Mouse (Mus musculus) right cerebral cortex, postnatal 14 days (tissue): ENCODE results near the gene Pkm.

Experiments
- DNase-seq: peaks from one replicate; pipeline ENCODE4 v3.0.0; 2022

Pkm gene

DNA sequence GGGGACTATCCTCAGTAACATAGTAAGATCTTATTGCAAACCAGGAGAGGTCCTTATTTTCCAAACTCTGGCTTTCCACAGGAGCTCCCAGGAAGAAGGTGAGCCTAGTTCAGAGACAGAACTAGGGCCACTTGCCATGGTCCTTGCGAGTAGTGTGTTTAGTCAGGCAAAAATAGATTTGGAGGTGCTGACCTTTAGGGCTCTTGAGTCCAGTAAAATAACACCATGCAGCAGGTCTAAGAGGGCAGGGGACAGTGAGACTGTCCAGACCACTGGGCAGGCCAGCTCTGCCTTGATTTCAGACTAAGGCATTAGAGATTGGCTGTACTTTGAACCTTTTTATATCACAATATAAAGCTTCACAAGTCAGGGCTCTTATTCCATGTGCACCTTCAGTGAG lies 10.6 kb downstream of the Pkm start:
- no peak for DNase-seq

DNA sequence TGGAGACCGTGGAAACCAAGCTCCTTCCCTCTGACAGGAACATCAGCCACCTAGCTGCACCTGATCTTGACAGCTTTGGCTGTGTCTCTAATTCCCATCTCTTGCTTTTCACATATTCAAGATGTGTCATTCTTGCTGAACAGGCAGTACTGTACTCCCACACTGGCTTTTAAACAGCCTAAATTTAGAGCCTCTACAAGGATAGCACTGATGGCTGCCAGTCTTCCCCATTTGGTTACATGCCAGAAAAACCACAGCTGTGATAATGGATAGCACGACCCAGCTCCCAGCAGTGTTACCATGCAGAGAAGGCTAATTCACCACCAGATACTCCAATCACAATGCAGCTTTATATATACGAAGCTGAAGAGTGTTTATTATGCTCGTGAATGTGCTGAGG lies 11.1 kb downstream of the Pkm start:
- DNase-seq, result no peak

DNA sequence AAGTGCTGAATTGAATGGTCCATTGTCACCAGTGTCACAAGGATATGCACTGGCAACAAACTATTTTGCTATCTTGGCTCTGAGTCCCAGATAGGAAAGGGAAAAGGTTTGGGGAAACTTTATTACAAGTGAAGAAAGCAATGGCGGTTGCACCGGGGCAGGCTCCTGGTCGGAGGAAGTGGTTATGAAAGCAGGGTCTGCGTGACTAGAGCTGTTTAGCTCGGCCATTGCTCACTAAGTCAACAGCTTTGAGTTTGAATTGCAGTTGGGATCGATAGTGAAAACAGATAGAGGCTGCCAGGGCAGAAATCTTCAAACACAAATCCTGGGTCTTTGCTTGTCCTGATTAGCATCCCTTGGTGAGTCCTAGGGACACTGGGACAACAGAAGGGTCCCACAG lies 11.7 kb downstream of the Pkm start:
- DNase-seq, result no peak

DNA sequence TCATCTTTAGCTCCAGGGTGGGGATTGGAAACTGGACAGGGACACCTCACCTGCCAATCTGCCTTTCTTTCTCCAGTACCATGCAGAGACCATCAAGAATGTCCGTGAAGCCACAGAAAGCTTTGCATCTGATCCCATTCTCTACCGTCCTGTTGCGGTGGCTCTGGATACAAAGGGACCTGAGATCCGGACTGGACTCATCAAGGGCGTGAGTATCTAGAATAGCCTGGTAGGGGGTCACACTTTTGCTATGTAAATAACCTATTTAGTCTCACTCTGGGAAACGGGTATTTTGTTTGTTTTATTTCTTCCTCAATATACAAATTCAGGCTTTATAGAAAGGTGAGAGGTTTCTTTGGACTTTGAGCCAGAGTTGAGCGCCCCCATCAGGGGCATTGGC lies 12.3 kb downstream of the Pkm start:
- DNase-seq, result no peak

DNA sequence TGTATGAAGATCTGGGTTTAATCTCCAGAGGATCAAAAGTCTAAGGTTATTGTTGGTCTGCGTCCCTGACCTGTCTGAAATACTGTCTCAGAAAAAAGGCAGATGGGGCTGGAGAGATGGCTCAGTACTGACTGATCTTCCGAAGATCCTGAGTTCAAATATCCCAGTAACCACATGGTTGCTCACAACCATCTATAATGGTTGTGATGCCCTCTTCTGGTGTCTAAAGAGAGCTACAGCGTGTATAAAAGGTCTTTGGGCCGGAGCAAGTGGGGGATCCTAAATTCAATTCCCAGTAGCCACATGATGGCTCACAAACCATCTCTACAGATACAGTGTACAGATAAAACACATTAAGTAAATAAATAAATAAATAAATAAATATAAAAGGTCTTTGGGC lies 13.0 kb downstream of the Pkm start:
- no peak for DNase-seq

DNA sequence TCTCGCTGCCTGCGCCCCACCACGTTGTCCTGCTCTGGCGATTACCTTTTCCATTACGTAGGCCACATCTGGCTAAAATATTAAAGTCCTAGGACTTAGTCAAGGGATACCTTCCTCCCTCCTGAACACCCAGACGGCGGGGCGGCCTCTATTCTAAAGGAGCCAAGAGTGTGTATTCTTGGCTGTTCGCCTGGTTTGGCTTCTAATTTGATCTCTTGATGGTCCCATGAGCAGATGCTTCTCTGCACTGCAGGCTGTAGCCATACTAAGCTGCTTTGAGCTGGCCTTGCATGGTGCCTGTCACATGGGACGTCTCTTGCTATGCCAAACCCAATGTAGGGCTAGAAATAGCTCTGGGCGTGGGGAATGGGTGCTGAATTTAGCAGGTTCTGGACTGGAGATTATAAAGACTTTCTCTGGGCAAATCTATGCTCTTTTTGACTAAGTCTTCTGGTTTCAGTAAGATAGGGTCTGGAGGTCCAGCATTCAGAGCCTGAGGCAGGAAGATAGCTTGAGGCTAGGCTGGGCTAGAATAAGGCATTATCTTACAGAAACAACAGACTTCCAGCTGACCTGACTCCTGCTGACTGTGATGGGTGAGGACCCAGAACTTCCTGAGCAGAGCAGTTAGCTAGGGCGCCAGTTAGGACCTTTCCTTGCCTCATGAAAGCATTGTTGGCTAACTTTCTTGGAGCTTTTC lies 16.2 kb downstream of the Pkm start:
- DNase-seq, result no peak

DNA sequence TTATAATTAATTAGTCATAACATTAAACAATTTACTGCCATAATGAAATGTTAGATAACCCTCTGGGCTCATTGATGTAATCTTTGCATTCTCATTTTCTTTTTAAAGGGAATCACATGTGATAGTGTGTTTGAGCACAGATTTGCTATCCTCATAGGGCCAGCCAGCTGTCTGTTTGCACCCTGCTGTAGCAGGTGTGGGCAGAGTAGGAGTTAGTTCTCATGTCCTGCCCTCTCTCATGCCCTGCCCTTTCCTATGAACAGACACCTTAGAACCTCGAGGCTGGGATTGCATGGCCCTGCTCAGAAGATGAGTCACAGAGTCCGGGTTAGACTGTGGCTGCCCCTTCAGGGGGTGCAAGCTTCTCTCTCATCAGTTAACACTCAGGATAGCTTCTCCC lies 17.3 kb downstream of the Pkm start:
- DNase-seq, result no peak

DNA sequence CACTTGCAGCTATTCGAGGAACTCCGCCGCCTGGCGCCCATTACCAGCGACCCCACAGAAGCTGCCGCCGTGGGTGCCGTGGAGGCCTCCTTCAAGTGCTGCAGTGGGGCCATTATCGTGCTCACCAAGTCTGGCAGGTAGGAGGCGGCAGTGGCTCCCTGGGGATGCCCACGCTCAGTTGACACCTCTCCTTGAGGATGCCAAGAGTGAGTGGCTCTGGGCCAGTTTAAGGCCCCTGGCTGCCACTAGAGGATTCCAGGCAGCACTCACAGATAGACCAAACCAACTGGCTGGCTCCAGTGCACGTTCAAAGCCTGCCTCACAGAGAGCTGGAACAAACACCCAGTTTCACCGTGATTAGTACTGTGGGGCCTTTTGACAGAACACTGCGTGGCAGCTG lies 19.4 kb downstream of the Pkm start:
- peak; percentile 14 for DNase-seq

DNA sequence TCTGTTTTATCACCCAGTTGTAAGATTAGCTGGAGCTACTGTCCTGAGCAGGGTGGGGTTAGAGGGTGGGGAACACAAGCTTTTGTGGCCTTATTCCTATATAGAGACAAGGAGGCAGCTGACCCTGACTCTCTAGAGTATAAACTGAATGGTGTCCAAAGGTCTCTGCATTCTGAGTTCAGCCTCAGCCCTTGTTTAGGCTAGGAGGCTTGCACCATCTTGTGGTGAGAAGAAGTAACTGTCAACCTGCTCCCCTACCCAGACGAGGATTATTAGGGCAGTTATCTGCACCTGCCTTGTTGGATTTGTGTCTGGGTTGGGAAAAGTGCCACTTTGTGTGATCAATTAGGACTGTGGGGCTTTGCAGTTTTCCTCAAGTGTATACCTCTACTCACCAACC lies 22.1 kb downstream of the Pkm start:
- DNase-seq, result no peak

DNA sequence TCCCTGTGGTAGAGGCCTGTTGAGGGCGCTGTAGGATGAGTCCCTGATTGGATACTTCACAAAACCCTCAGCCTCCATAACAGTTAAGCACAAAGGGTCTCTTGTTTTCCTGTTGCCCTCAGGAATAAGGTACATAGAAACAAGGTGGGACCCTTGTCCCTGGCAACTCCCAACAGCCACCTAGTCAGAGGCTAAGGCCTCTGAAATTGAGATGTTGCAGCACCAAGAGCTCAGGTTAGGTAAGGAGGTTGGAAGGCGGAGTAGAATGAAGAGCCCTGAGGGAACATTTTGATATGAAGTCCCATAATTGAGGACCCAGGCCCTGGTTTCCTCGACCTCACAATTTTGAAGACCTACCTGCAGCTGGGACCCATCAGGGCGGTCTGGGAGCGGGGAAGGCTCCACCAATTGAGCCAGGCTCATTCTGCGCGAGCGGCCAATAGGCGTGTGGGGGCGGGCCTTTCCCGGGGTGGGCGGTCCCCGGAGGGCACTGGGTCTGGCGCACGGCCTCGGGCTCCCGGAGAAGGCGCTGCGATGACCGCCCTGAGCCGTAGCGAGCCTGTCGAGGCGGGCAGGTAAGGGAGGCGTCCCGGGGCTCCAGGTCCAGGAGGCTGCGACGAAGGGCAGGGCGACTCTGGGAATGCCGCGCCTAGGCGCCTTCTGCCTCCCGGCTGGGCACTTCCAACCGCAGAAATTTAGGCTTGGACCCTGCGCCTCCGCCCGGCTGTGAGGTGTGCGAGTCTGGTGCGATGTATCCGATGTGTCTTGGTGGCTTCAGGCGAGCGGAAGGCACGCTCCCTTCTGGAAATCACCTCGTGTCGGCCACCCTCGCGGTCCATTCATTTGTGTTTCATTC lies 23.7 kb downstream of the Pkm start, which contains the start of gene Gramd2:
Gramd2 (plus strand) TSS at position 467 of the 856 bp plus-strand sequence.
- DNase-seq, result peak; percentile 81

DNA sequence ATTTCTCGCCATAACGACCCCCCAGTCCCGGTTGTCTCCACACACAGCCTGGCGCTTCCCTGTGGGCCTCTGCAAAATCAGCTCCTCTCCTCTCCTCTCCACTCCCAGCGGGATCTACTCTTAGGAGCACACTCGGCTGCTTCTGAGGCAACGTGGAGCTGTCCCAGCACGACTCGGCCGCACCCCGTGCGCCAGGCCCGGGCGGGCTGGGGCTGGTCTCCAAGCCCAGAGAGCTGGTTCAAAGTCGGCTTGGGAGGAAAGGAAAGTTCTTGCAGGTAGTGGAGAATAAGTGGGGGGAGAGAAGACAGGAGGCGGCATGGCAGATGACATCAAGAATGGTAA lies 24.3 kb downstream of the Pkm start:
- DNase-seq, result peak; percentile 12

DNA sequence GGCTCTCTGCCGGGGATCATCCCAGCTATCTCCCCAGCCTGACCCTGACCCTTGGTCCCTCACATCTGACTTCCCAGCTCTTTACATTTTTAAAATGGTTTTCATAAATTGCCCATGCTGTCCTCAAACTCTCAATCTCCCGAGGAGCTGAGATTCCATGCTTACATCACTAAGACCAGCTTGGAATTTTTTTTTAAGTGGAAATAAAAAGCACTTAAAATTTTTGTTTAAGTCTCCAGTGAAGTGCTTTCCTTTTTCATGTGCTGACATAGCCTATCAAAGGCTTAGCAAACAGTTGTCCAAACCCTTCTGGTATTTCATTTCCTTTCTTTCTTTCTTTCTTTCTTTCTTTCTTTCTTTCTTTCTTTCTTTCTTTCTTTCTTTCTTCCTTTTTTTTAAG lies 27.9 kb downstream of the Pkm start:
- no peak for DNase-seq

DNA sequence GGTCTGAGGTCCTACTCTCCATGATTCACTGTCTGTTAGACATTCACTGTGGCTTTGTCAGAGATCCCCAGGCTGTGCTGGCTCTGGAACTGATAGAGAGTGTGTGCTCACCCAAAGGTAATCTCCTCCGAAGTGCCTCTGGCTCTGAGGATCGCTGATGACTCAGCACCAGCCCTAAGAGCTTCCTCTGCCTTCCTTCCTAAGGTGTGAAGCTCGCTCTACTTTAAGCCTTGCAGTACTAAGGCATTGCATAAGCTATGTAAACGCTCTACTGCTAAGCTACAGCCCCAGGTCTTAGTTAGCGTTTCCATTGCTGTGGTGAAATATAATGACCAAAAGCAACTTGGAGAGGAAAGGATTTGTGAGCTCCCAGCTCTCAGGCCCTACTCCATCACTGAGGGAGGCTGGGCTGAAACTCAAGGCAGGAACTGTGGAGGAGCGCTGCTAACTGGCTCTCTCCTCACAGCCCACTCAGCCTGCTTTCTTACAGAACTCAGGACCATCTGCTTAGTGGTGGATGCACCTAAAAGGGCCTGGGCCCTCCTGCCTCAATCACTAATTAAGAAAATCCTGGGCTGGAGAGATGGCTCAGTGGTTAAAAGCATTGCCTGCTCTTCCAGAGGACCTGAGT lies 31.4 kb downstream of the Pkm start:
- DNase-seq, result no peak

DNA sequence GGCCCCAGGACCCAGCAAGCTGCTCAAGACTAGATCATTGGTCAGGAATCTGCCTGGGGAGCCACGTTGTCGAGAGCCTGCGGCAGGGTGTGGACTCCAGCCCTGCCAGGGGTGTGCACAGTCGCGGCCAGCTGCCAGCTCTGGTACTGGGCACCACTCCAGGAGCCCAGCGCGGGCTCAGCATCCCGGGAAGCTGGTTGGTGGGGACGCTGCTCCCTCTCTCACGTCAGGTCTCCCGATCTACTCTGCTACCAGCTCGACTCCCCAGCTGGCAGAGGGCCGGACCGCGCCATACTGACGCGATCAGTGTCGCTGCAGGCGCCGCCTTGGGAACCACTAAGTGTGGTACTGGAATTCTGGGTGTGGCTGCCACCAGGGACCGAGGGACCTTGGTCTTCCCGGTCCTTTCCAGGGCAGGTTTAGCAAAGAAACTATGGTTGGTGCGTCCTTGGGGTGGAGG lies 35.5 kb downstream of the Pkm start:
- peak; percentile 90 for DNase-seq

DNA sequence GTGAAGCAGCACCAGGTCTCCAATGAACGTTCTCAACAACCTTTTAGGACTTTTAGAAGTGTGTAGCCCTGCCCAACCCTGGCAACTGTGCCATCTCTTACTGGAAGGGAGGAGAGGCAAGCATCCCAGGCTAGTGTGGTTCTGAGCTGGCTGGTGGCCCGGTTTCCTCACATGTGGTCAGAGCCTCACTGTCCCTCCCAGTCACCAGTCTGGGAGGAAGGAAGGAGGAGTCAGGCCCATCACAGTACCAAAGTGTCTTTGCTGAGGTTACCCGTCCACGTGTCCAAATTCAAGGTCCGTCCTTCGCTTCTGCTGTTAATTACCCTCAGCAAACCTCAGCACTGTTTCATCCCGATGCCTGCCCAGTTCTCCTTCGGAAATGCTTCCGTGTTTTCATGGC lies 36.0 kb downstream of the Pkm start:
- DNase-seq, result peak; percentile 61

DNA sequence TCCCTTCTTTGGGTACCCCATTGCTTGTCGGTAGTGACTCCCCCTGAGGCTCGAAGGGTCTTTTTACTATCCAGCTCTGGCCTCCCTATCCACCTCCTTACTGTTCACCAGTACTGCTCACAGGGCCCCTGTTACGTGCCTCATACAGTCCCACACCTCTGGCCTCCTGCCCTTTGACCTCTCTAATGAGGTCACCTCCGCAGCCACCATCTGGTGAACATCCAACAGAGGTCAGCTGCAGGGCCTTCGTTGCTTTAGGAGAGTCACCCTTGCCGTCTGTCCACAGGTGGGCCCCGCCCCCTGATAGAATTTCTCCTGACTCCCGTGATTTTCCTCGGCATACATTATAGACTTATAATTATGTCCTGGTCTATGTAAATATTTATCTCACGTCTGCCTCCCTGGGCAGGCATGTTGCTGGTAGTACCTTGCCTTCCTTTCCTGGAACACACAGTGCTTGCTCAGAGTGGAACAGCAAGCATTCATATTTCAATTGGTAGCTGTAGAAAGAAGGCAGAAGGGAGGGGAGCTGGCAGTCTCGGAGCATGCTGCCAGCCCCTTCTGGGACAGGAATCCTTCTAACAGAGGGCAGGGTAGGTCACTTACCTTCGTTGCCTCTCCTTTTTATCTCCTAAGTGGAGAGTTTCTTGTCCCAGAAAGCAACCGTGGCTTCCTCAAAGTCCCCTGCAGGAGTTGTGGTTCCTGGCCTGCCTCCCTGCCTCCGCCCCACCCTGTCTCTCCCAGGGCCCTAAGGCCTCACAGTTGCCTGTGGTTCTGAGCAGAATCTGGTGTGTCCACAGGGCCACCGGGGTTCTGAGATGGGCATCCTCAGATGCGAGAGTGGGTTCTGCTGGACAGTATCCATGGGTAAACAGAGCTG lies 38.6 kb downstream of the Pkm start:
- no peak for DNase-seq

DNA sequence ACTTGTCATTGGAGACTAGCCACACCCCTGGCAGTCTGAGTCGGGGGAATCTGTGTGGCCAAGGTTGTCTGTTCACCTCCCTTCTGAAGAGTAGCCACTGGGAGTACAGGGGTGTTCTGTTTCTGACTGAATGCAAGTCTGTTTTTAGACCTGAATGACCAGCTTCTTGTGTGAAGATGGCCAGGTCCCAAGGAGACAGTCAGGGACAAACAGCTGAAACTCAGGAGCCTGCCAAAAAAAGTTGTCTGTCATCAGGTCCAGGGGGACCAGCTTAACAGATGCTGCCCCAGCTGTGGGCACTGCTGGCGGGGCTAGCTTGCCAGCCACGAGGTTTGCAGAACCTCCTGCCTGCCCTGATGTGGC lies 39.3 kb downstream of the Pkm start:
- DNase-seq, result no peak

DNA sequence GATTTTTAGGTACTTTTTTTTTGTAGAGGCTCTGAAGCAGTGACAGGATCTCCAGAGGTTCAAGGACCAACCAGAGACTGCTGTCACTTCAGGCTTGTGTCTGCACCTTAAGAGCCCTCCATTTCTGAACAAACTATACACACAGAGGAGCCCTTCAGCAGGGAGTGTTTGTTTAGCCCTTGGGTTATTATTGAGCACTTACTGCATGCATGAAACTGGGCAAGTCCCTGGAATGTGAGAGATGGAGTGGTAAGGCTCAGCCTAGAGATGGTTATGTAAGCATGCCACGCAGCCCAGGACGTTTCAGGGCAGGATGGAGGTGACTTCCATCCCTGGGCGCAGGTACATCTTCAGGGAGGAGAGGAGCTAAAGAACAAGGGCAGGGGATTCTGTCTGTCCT lies 40.2 kb downstream of the Pkm start:
- DNase-seq, result no peak

DNA sequence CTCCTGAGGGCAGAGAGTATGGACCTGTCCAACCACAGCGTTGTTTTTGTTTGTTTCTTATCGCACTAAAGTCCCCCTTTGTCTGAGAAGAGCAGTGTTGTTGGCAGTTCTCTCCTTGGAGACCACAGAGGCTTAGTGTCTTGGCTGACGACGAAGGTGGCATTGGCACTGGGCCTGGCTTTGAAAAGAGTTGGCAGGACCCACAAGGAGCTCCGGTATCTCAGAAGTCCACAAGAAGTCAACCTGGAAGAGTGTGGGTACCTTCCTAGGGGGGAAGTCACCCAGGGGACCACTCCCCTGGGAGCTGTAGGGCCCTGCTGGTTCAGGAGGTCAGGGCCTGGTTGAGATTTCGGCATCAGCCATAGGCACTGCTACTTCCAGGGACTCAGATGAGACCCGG lies 44.9 kb downstream of the Pkm start:
- no peak for DNase-seq

DNA sequence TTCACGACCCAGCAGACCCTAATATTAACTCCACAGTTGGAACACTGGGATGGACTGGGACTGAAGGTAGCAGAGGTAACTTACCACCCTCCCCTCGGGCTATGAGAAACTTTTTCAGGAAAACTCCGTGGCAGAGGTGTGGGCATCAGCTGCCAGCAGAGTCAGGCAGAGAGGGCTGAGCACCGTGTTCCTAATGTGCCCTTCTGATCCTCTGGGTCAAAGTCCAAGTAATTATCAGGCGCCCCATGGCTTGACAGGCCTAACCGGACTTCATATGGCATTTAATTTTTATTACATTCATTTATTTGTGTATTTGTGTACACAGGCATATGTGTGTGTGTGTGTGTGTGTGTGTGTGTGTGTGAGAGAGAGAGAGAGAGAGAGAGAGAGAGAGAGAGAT lies 46.9 kb downstream of the Pkm start:
- DNase-seq, result no peak

DNA sequence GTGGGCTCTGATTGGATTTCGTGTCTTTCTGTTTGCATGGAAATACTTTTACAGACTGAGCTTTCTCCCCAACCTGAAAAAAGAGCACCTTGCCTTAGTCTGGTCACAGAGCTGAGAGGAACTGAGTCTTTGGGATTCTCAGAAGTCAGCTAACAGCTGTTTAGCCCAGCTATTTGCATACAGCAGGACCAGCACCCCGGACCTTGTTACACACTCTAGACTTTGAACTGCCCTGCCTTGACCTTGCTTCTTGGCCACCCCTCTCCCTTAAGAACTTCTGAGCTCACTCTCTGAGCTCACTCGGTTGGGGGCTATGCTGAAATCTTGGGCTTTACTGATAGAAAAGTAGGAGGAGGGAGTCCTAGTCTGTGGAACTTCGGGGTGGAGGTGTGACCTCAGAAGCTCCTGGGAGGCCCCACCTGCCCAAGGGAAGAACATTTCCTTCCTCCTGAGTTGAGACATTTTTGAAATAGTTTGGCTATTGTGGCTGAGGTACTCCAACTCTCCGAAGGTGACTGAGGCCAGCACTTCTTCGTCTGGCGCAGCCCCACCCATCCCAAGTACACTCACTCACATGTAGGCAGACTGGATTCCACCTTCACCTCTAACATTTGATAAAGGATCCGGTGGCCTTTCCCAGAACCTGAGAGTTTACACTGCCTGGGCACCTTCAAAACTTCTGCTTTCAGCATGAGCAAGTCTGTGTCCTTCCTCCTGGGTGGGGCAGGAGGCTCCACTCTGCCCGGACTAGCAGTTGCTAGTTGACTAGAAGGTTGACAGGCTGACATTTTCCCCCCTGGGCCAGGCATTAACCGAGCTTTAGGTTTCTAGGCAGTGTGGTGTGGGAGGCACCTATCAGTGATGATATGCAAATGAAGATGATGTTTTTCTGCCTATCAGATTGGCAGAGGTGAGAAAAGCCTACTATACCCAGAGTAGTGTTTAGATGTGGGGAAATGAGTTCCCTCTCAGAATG lies 51.0 kb downstream of the Pkm start:
- DNase-seq, result no peak

DNA sequence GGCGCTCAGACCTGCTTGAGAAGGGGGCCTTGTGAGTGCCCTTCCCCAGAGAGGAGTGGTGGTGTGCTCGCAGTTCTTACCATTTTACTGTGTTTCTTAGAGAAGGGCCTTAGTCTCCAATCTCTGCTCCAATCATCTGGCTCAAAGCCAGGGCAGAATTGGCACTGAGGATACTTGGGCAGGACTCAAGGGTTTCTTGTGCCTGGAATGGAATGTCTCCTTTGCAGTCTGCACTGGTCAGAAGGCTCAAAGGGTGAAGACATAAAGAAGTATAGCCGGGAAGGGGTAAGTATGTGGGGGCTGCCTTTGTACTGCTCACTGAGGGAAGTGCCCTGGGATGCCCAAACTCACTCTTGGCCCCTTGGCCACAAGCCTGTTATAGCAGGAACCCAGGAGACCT lies 53.1 kb downstream of the Pkm start:
- no peak for DNase-seq
